Mouse (Mus musculus): ENCODE data around the gene Ddc. TPM values are rescaled to one million over a fixed set of nuclear protein-coding genes. Genes with fewer than 3 reads are reported as not detected.
A peak's percentile ranks its signal among the peaks of the same experiment; 100 is the strongest.

Gene Ddc
- total RNA-seq, 2 experiments from 2014 or later, result 3.9 to 4.2 TPM

DNA sequence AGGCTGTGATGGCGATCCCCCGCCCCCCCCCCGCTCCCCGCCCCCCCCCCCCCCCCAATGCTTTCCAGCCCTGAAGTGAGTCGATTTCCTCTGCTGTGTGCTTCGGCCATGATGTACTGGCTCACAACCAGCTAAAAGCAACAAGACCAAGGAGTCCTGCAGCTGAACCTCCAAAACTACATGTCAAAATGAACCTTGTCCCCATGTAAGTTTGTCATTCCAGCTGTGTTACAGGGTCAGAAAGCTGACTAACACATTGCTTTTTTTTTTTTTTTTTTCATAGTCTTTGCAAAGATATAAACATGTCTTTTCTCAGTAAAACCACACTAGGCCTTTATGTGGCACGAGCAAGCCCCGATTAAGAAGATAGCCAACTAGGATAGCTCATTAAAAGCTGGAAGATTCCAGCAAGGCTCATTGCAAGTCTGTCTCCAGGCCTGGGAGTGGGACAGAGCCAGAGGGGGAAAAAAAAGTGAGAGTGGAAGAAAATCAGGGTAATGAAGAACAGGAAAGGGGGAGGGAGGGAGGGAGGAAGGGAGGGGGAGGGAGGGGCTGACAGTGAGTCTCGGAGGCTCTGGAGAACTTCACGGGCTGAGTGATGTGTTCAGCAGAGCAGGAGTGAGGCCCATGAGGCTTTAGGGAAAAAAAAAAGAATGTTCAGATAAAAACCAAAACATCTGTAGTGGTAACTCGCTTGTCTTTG lies 19.5 kb downstream of the Ddc start:
- no peak for DNase-seq (ENCODE audit: low spot score in 2 of 2)

DNA sequence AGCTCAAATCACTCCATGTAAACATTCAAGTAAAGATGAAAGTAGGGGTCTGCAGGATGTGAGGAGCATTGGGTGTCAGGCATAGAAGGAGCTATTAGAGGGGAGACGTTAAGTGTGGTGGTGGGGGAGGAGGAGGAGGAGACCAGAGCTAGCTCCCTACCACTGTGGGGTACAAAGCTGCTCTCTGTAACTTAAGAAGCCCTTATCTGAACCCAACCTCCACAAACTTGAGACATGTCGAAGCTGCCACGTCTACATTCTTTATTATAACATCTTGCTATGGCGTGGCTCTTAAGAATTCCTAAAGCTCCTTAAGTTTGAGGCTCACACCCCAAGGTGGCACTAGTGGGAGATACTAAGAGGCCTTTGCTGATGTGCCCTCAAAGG lies 20.1 kb downstream of the Ddc start:
- DNase-seq (ENCODE audit: low spot score in 2 of 2), result no peak

DNA sequence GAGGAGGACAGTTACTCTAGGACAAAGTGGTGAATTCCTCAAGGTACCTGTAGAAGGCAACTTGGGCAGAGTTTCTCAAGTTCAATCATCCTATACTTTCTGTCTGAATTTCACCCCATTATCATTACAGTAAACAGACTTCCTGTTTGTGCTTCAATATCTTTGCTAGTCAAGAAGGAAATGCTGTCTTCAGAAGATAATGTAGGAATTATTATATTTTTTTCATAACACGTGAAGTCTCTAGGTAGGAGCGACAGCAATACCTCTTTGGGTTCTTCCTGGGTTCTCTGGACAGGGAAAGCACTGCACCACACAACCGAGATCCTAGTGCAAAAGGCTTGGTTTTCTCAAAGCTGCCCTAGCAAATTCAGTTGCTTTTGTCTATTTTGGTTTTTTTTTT lies 21.6 kb downstream of the Ddc start:
- no peak for DNase-seq (ENCODE audit: low spot score in 2 of 2)

DNA sequence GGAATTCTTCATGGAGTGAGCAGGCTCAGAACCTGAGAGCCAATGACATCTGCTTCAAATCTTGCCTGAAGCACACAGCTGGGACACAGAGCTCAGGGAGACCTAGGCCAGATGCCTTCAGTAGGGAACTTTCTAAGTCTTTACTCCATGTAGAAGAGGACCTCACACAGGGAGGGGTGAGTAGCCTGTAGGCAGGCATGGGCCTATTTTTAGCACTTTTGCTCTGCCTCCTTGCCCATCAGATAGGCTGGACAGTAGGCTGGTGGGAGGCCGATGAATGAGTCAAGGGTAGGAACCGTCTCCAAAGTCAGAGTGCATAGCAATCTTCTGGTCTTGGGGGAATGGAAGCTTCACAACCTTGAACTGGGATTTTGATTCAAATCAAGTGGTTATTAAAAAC lies 22.7 kb downstream of the Ddc start:
- no peak for DNase-seq (ENCODE audit: low spot score in 2 of 2)

DNA sequence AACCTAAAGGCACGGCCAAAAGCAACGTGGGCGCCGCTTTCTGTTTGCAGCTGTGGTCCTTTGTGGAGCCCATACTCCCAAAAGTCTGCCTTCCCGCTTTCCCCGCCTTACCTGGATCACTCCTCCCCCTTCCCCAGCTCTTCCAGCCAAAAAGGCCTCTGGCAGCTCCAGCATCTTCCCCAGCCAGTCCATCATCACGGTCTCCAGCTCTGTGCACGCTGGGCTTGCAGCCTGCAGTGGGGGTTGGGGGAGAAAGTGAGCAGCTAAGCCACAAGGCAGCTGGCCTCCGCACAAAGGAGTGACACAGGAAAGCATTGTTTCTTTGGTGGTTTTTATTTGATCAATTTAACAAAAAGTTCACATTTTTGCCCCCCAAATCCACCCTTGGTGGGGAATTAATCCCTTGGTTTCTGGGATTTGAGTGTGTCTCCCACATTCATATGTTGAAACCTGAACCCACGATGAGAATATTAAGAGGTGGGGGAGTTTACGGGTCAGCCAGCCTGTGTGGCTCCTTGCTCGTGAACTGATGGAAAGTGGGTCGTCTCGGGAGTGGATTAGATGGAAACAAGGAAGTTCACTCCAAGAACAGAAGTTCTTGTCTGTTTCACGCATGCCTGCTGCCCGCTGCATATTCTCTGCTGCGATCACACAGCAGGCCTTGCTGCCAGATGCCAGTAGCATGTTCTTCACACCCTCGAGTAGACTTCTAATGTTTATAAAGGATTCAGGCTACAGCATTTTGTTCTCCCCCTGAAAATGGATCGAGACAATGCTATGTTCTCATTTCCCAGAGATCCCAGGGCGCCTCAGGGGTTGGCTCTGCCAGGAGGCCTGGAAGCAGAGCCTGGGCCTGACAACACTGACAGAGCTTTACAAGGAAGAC lies 24.7 kb downstream of the Ddc start:
- DNase-seq (ENCODE audit: low spot score in 2 of 2), result no peak

DNA sequence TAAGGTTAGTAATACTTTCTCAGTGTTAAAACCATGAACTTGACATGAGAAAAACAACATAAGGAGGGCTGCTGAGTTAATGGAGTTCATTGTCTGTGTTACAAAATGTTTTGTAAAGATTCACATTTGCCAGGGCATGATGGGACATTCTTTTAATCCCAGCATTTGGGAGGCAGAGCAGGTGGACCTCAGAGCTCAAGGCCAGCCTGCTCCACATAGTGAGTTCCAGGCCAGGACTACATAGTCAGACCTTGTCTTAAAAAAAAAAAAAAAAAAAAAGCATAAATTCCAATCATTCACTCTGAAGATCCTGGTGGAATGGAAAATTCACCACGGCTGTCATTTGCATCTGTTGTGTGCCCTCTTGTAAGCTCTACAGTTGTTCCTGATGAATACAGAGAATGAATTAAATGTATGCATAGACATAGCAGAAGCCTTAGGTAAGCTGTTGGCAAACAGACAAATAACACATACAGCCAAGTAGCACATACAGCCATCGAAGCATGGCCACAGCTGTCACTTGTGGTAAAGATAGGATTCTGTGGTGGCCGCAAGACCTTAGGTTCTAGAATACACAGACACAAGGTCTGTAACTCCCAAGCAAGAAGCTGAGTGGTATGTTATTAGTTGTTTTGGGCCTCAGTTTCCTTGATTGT lies 25.7 kb downstream of the Ddc start:
- DNase-seq (ENCODE audit: low spot score in 2 of 2), result no peak

DNA sequence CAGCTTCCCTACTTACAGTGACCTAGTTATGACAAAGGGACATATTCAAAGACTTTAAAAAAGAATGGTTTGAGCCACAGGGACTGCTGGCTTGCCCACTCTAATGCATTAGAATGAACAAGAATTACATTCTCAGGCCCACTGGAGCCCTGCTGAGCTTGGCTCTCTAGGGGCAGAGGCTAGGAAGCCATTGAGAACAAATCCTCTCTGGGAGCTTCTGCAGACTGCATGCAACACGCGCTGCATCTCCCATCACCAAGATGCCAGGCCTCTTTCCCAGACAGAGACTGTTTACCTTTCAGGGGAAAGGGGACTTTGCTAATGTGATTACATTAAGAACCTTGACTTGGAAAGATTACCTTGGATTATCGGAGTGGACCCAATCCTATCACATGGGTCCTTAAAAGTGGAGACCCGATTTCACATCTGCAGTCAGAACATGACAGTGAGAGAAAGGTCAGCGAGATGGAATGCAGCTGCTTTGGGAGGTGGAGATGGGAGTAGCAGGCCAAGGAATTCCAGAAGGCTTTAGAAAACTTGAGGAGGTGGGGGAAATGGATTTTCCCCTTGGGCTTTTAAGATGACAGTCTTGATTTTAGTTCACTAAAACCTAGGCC lies 26.6 kb downstream of the Ddc start:
- no peak for DNase-seq (ENCODE audit: low spot score in 2 of 2)

DNA sequence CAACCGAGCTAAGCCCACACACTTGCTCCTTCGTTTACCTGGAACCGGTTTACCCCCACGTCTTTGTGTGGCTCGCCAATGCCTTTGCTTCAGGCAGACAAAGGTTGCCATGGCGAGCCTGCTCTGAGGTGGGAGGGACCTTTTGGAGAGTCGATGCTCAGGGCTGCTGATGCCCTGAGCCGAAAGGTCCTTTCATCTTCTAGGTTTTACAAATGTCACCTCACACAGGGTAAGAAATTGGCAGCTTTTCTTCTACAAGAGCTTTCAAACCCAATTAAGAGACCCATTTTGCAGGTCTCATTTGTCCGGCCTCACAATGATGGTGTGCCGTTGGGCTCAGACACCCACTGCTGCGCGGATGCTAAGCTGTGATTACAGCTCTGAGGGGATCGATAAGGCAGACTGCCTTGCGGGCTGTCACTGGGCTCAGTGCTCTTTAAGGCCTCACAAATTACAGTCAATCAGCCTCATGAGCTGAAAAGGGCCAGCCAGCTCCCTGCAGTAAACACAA lies 29.9 kb downstream of the Ddc start:
- DNase-seq (ENCODE audit: low spot score in 2 of 2), result peak in 1 of 2 experiments; percentile 4

DNA sequence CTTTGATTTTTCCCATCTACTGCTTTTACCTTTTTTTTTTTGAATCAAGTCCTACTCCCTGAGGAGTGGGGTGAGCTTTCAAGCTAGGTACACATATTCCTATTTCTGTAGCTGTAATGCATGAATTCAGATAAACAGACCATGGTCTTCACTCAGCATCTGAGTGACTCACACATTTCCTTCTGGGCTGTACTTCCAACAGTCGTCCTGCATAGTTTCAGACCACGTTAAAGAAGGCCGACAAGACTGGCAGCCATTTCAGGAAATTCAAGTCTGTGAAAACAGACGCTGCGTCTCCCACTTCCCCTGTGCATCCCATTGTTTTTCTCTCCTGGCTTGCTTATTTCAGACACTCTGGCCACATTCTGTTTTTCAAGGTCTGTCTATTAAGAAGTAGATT lies 31.2 kb downstream of the Ddc start:
- DNase-seq (ENCODE audit: low spot score in 2 of 2), result no peak

DNA sequence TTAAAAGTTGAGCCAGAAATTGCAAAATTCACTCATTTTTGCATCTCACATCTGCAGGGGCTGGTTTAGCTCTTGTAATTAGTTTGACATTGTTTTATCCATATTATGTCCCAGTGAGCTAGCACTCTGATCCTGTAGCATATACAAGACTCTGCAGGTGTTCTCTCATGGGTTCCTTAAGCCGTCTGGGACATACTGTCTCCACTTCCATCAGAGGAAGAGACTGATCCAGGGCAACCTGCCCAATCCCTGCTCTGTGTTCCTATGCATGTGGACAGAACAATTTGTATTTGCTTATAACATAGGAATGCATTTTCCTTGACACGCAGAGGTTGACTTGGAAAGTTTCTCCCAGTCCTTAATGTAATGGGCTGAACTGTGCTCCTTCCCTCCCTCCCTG lies 32.8 kb downstream of the Ddc start:
- no peak for DNase-seq (ENCODE audit: low spot score in 2 of 2)

DNA sequence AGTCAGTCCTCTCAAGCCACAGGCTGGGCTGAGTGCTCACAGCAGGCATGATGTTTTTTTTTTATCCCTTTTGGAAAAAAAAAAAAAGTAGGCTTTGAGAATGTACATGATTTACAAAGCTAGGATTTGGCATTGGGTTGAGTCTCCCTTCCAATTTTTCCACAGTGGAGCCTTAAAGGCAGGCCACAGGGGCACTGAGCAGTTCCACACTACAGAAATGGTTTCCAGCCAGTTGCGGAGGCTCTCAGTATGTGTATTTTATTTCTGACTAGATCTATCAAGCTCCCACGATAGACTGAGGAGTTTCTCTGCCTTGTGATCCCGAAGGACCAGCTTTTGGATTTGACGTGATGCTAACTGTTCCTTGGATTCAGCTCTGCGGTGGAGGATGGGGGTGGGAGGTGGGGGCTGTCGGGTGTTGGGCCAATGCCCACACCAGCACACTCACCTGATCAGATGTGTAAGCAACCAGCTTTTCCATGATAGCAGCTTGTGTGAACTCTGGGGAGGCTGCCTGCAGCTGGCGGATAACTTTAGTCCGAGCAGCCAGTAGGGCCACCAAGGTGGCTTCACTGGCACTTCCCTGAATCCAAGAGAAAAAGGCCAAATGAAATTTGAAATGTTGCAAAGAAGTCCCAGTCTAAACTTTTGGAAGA lies 33.4 kb downstream of the Ddc start:
- DNase-seq (ENCODE audit: low spot score in 2 of 2), result no peak

DNA sequence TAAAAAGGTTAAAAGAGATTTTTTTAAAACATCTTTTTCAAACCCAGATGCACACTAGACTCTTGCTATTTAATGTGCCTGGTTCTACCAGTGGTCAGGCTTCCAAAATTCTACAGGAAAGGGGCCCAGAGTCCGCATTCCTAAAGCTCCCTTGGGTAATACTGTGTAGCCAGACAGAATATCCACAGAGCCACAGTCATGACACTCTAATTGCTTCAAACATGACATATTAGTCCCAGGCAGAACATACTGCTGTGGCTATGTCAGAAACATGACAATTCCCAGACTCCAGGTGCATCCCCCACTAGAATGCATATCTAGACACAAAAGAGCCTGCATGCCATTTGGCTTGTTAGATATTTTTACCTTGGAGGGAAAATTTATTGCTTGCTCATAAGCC lies 35.4 kb downstream of the Ddc start:
- no peak for DNase-seq (ENCODE audit: low spot score in 2 of 2)

DNA sequence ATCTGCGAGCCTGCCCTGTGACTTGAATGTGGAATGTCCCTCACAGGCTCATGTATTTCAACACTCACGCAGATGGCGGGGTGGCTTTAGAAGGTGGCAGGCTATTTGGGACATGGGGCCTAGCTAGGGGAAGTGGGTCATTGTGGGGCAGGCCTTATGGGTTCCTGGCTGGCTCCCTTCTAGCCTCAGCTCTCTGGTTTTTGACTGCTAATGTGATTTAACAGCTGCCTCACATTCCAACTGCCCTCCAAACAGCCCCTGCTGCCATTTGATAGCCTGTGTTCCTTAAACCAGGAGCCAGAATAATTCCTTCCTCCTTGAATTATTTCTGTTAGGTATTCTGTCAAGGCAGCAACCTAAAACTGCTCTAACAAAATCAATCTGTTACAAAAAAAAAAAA lies 41.0 kb downstream of the Ddc start:
- no peak for DNase-seq (ENCODE audit: low spot score in 2 of 2)

DNA sequence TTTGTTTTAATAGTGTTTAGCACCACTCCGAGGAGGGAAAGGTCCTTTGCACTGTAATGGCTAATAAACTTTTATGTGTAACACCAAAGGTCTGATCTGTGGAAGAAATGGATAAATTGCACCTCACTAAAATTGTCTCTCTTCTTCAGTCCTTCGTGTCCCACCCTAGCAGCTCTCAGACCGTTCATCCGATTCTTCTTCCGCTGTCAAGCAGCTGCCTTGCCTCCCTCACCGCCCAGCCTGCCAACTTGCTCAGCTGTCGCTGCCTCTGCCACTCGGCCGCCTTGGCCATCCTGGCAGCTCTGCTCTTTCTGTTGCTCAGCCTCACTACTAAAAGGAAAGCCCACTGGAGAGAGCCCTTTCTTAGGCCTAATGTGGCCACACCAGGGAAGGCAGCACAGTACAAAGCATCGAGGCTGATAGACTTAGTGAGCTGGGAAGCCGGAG lies 42.2 kb downstream of the Ddc start:
- peak in 1 of 2 experiments; percentile 2 for DNase-seq (ENCODE audit: low spot score in 2 of 2)

DNA sequence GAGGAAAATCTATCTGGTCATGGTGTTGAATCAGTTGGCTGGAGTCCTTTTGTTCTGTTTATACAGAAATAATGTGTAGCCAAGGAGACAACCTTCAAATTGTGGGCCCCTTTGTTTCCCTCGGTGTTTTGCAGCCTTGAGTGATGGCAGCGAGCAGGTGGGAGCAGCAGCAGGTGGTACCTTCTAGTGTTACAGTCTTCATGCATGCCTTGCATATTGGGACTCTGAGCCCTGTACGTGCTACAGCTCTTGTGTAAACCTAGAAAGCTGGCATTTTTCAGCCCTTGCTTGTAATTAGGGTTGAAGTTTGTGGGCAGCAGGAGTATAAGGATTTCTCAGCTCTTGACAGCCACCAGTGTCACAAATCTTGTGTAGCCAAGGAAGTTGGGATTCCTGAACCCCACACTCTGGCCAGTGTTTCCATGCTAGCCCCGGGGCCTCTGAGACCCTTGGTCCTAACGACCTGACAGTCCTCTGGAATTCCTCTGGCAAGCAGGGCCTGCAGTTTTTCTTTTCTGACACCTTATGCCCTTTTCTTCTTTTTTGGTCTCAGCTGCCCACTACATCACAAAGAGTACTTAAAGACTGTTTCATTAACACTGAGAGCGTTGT lies 42.8 kb downstream of the Ddc start:
- DNase-seq (ENCODE audit: low spot score in 2 of 2), result no peak

DNA sequence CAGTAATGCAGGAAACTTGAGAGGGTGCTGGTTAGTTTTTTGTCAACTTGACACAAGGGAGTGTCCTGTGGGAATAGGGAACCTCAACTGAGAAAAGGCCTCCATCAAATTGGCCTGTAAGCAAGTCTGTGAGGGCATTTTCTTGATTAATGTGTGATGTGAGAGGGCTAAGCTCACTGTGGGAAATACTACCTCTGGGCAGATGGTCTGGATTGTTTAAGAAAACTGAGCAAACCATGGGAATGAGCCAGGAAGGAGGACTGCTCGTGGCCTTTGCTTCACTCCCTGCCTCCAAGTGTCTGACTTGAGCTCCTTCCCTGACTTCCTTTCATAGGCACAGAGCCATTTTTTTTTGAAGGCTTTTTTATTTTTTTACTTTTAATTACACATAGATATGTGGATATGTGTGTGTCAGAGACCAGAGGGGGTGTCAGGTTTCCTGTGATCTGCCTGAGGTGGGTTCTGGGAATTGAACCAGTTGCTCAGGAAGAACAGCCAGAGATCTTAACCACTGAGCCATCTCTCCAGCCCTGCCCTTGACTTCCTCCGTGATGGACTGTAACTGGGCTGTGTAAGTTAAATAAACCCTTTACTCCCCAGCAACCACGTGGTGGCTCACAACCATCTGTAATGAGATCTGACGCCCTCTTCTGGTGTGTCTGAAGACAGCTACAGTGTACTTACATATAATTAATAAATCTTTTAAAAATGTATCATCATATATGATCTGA lies 44.0 kb downstream of the Ddc start:
- no peak for DNase-seq (ENCODE audit: low spot score in 2 of 2)

DNA sequence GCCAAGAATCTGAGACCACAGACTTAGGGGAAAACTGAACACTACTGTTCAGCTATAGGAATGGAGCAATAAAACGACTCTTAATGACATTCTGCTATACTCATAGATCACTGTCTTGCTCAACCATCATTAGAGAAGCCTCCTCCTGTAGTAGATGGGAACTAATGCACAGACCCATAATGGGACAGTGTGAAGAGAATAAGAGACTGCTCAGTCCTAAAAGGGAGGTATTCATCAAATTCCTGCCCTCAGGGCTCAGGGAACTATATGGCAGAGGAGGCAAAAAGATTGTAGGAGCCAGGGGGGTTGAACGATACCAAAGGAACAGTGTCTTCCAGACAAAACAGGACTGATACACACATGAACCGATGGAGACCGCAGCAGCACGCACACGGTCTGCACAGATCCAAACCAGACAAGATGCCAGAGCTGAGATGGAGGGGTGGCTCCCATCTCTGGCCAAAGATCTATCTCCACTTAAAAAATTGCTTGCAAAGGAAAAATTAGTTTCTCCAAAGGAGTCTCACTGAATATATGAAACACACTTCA lies 45.9 kb downstream of the Ddc start:
- DNase-seq (ENCODE audit: low spot score in 2 of 2), result no peak

DNA sequence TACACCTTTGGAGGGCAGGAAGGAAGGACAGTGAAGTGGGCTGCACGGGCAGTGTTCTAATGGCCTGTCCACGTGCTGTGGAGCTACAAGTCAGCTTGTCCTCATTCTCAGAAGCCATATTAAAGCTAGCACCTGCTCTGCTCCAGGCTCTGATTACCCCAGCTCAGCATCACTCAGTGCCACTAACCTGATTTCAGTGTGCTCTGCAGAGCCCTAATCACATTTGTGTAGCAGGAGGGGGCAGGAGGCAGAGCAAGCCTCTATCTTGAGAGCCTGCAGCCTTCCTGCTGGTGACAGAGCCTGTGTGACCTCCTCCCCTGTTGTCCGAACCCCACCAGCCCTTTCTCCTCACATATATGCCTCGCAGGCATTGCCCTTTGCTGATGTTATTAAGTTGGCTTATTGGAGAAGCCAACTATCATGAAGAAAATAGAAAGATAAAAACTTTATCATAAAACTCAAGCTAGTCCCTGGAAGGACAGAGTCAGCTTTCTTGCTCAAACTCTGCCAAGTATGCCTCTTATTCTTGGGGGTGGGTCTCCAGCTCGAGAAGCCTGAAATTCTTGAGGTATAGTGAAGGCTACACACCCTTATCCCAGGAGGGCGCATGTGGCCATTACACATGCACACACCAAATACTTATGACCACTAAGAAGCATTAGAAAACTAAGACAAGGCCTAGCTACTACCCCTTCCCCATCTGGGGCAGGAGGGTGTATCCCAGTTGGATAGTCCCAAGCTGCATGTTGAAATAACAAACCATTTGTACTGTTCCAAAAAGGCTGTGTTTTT lies 47.3 kb downstream of the Ddc start:
- no peak for DNase-seq (ENCODE audit: low spot score in 2 of 2)
